Mouse (Mus musculus): ENCODE results near the gene Cacnb3. TPM values are rescaled to one million over a fixed set of nuclear protein-coding genes. Genes with fewer than 3 reads are reported as not detected.

Cacnb3 gene
- total and polyA plus RNA-seq, 2 experiments from 2014 or later: 5.7 to 19.4 TPM

GRCm38 (mm10) chr15:98635291-98635841, 4.7 kb downstream of the Cacnb3 start:
- no peak for TF ChIP-seq EP300 (IDR thresholded peaks at IDR 0.05; ENCODE audit: low read depth)
- no peak for TF ChIP-seq CTCF (IDR thresholded peaks at IDR 0.05; ENCODE audit: low read depth)
- Histone ChIP-seq H3K9ac (replicated peaks; ENCODE audit: low read depth, low read length) (peak overlapping the region; percentile 58), H3K4me2 (ENCODE audit: low read depth, low read length) (peak overlapping the region; percentile 89), H3K9me3 (replicated peaks; ENCODE audit: control insufficient read depth, low read length) (no peaks in the 10 kb centered on the region), H3K4me3 (ENCODE audit: low read depth, low read length) (peak overlapping the region; percentile 68), H3K27me3 (ENCODE audit: control insufficient read depth, insufficient read depth, low read length) (peaks cover 45% of the 10 kb centered on the region), H3K36me3 (replicated peaks; ENCODE audit: control insufficient read depth, insufficient read depth, low read length) (no peaks in the 10 kb centered on the region), H3K4me1 (ENCODE audit: control insufficient read depth, insufficient read depth) (peaks cover 14% of the 10 kb centered on the region), H3K27ac (ENCODE audit: low read depth) (0 out of 2 replicates have a peak overlapping the region, but pooled peaks have one; percentile 35)
- DNase-seq (ENCODE audit: low spot score) (no peak), ATAC-seq (ENCODE audit: insufficient read depth, low read depth) (no peak)
- WGBS: 7% methylated on average over 21 of the region's 21 CpGs

GRCm38 (mm10) chr15:98636517-98636916, 5.9 kb downstream of the Cacnb3 start:
- H3K9ac ChIP-seq (replicated peaks; ENCODE audit: low read depth, low read length): no peak overlapping the region
- 65% methylated on average over 5 of the region's 5 CpGs for WGBS
- H3K4me1 ChIP-seq (ENCODE audit: control insufficient read depth, insufficient read depth): peaks cover 14% of the 10 kb centered on the region
- peaks cover 37% of the 10 kb centered on the region for H3K27me3 ChIP-seq (ENCODE audit: control insufficient read depth, insufficient read depth, low read length)
- no peaks in the 10 kb centered on the region for H3K9me3 ChIP-seq (replicated peaks; ENCODE audit: control insufficient read depth, low read length)
- H3K27ac ChIP-seq (ENCODE audit: low read depth): no peak overlapping the region
- no peak for TF ChIP-seq CTCF (IDR thresholded peaks at IDR 0.05; ENCODE audit: low read depth)
- TF ChIP-seq EP300 (IDR thresholded peaks at IDR 0.05; ENCODE audit: low read depth): no peak
- no peak overlapping the region for H3K4me3 ChIP-seq (ENCODE audit: low read depth, low read length)
- no peak overlapping the region for H3K4me2 ChIP-seq (ENCODE audit: low read depth, low read length)
- DNase-seq (ENCODE audit: low spot score) (no peak), ATAC-seq (ENCODE audit: insufficient read depth, low read depth) (no peak)
- no peaks in the 10 kb centered on the region for H3K36me3 ChIP-seq (replicated peaks; ENCODE audit: control insufficient read depth, insufficient read depth, low read length)

- Histone ChIP-seq H3K4me3 (ENCODE audit: low read depth, low read length) (no peak overlapping the region), H3K4me1 (ENCODE audit: control insufficient read depth, insufficient read depth) (peaks cover 8% of the 10 kb centered on the region; the same call in 1 of the 2 replicates), H3K27me3 (ENCODE audit: control insufficient read depth, insufficient read depth, low read length) (peaks cover 34% of the 10 kb centered on the region), H3K9me3 (replicated peaks; ENCODE audit: control insufficient read depth, low read length) (no peaks in the 10 kb centered on the region), H3K9ac (replicated peaks; ENCODE audit: low read depth, low read length) (no peak overlapping the region), H3K36me3 (replicated peaks; ENCODE audit: control insufficient read depth, insufficient read depth, low read length) (no peaks in the 10 kb centered on the region), H3K4me2 (ENCODE audit: low read depth, low read length) (no peak overlapping the region), H3K27ac (ENCODE audit: low read depth) (no peak overlapping the region)
- ATAC-seq (ENCODE audit: insufficient read depth, low read depth) (no peak), DNase-seq (ENCODE audit: low spot score) (no peak)
- TF ChIP-seq CTCF (IDR thresholded peaks at IDR 0.05; ENCODE audit: low read depth) (no peak), EP300 (IDR thresholded peaks at IDR 0.05; ENCODE audit: low read depth) (no peak)
- 63% methylated on average over 3 of the region's 3 CpGs for WGBS
These were observed 6.5 kb downstream of the Cacnb3 start for GRCm38 (mm10) chr15:98637155-98637554.

GRCm38 (mm10) chr15:98640157-98640556, 9.5 kb downstream of the Cacnb3 start:
- no peak overlapping the region for H3K27ac ChIP-seq (ENCODE audit: low read depth)
- no peak overlapping the region for H3K4me2 ChIP-seq (ENCODE audit: low read depth, low read length)
- H3K9ac ChIP-seq (replicated peaks; ENCODE audit: low read depth, low read length): no peak overlapping the region
- H3K36me3 ChIP-seq (replicated peaks; ENCODE audit: control insufficient read depth, insufficient read depth, low read length): peaks cover 12% of the 10 kb centered on the region
- no peaks in the 10 kb centered on the region for H3K9me3 ChIP-seq (replicated peaks; ENCODE audit: control insufficient read depth, low read length)
- WGBS: 51% methylated on average over 8 of the region's 8 CpGs
- H3K4me3 ChIP-seq (ENCODE audit: low read depth, low read length): no peak overlapping the region
- ATAC-seq (ENCODE audit: insufficient read depth, low read depth) (no peak), DNase-seq (ENCODE audit: low spot score) (no peak)
- peaks cover 10% of the 10 kb centered on the region for H3K27me3 ChIP-seq (ENCODE audit: control insufficient read depth, insufficient read depth, low read length)
- peaks cover 3% of the 10 kb centered on the region; the same call in 1 of the 2 replicates for H3K4me1 ChIP-seq (ENCODE audit: control insufficient read depth, insufficient read depth)
- no peak for TF ChIP-seq CTCF (IDR thresholded peaks at IDR 0.05; ENCODE audit: low read depth)
- no peak for TF ChIP-seq EP300 (IDR thresholded peaks at IDR 0.05; ENCODE audit: low read depth)

GRCm38 (mm10) chr15:98644406-98644805, 13.8 kb downstream of the Cacnb3 start:
- H3K4me3 ChIP-seq (ENCODE audit: low read depth, low read length): no peak overlapping the region
- H3K4me1 ChIP-seq (ENCODE audit: control insufficient read depth, insufficient read depth): no peaks in the 10 kb centered on the region
- ATAC-seq (ENCODE audit: insufficient read depth, low read depth): no peak
- peaks cover 54% of the 10 kb centered on the region for H3K36me3 ChIP-seq (replicated peaks; ENCODE audit: control insufficient read depth, insufficient read depth, low read length)
- WGBS: 83% methylated on average over 12 of the region's 12 CpGs
- H3K27ac ChIP-seq (ENCODE audit: low read depth): no peak overlapping the region
- no peak overlapping the region for H3K4me2 ChIP-seq (ENCODE audit: low read depth, low read length)
- TF ChIP-seq EP300 (IDR thresholded peaks at IDR 0.05; ENCODE audit: low read depth): no peak
- TF ChIP-seq CTCF (IDR thresholded peaks at IDR 0.05; ENCODE audit: low read depth): no peak
- no peaks in the 10 kb centered on the region for H3K27me3 ChIP-seq (ENCODE audit: control insufficient read depth, insufficient read depth, low read length)
- H3K9me3 ChIP-seq (replicated peaks; ENCODE audit: control insufficient read depth, low read length): no peaks in the 10 kb centered on the region
- no peak for DNase-seq (ENCODE audit: low spot score)
- H3K9ac ChIP-seq (replicated peaks; ENCODE audit: low read depth, low read length): no peak overlapping the region

All from heart, postnatal 0 days (tissue).